Mouse (Mus musculus) MEL (cell line): ENCODE data around the gene Hoxb7.

Source experiments
- CTCF ChIP-seq, 3 experiments: IDR thresholded peaks in 2 of 3; conservative IDR thresholded peaks in 1 of 3; 2 replicates each; pipeline ENCODE4 v1.5.1; 2011 to 2012; ENCODE audit warnings: low read length in 3 of 3, low read depth in 2 of 3, mild to moderate bottlenecking in 2 of 3, improper control_type of control experiment in 1 of 3, inconsistent platforms in 1 of 3, mixed read lengths in 1 of 3, moderate library complexity in 1 of 3; ENCODE audit not compliant: control insufficient read depth in 1 of 3, insufficient read depth in 1 of 3, poor library complexity in 1 of 3, severe bottlenecking in 1 of 3
- EP300 ChIP-seq, 2 experiments: IDR thresholded peaks; 2 replicates each; pipeline ENCODE4 v1.6.1; 2011; ENCODE audit warnings: improper control_type of control experiment in 2 of 2, low read length in 2 of 2, low read depth in 1 of 2, mild to moderate bottlenecking in 1 of 2
- GATA1 ChIP-seq: IDR thresholded peaks from 2 replicates; pipeline ENCODE4 v1.6.1; 2011; ENCODE audit warnings: low read depth, low read length, improper control_type of control experiment
- HCFC1 ChIP-seq: IDR thresholded peaks from 2 replicates; pipeline ENCODE4 v1.6.1; 2012; ENCODE audit warnings: low read depth, mild to moderate bottlenecking, inconsistent platforms, low read length, improper control_type of control experiment, moderate library complexity
- MAFK ChIP-seq: IDR thresholded peaks from 2 replicates; pipeline ENCODE4 v1.6.1; 2011; ENCODE audit warnings: low read depth, mild to moderate bottlenecking, low read length, improper control_type of control experiment, borderline replicate concordance
- MAX ChIP-seq: IDR thresholded peaks from 2 replicates; pipeline ENCODE4 v1.6.1; 2011; ENCODE audit warnings: low read length, improper control_type of control experiment
- NRF1 ChIP-seq: IDR thresholded peaks from 2 replicates; pipeline ENCODE4 v1.6.1; 2014; ENCODE audit warnings: low read depth, mild to moderate bottlenecking, inconsistent platforms, low read length, improper control_type of control experiment, moderate library complexity; ENCODE audit not compliant: poor library complexity, insufficient read depth, severe bottlenecking
- POLR2A ChIP-seq, 2 experiments: IDR thresholded peaks; 2 replicates each; pipeline ENCODE4 v1.6.1; 2011 to 2012; ENCODE audit warnings: low read length in 2 of 2, mild to moderate bottlenecking in 2 of 2, control low read depth in 1 of 2, improper control_type of control experiment in 1 of 2, low read depth in 1 of 2, moderate library complexity in 1 of 2; ENCODE audit not compliant: control insufficient read depth in 1 of 2, insufficient read depth in 1 of 2, poor library complexity in 1 of 2

- TF ChIP-seq CTCF (IDR thresholded peaks at IDR 0.05 in 2 of 3, conservative IDR thresholded peaks at IDR 0.05 in 1 of 3; ENCODE audit: control insufficient read depth in 1 of 3, insufficient read depth in 1 of 3, low read depth in 2 of 3, low read length in 3 of 3, poor library complexity in 1 of 3, severe bottlenecking in 1 of 3) (no peak), POLR2A (IDR thresholded peaks at IDR 0.05; ENCODE audit: control insufficient read depth in 1 of 2, insufficient read depth in 1 of 2, low read depth in 1 of 2, low read length in 2 of 2, poor library complexity in 1 of 2) (no peak), NRF1 (no peak), GATA1 (no peak), HCFC1 (no peak), EP300 (IDR thresholded peaks at IDR 0.05; ENCODE audit: low read depth in 1 of 2, low read length in 2 of 2) (no peak), MAFK (no peak), MAX (no peak)
Observed at GRCm38 (mm10) chr11:96265954-96266353, 20.5 kb upstream of the Hoxb7 start.
